Mouse (Mus musculus): ENCODE measurements around the gene Kbtbd13. TPM values are rescaled to one million over a fixed set of nuclear protein-coding genes. Genes with fewer than 3 reads are reported as not detected.
A peak's percentile ranks its signal among the peaks of the same experiment; 100 is the strongest.

The Kbtbd13 gene
- polyA plus RNA-seq, 1 experiment: 0.57 TPM

DNA sequence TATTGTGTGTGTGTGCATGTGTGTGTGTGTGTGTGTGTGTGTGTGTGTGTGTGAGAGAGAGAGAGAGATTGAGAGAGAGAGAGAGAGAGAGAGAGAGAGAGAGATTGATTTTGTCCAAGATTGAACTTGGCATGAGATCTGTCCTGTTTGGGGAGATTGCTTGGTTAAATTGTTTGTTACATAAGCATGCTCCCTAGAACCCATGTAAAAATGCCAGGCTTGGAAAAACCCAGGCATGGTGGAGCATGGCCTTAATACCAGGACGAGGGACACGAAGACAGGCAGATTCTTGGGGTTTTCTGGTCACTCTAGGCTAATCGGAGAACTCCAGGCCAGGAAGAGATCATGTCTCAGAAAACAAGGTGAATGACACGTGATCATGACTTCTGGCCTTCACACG lies 36.6 kb upstream of the Kbtbd13 start:
- WGBS: 73% methylated on average over 5 of the region's 5 CpGs
- TF ChIP-seq CTCF (IDR thresholded peaks at IDR 0.05; ENCODE audit: extremely low read depth, insufficient read length, insufficient replicate concordance, low read depth, low read length): no peak
- no peak for TF ChIP-seq POLR2A (IDR thresholded peaks at IDR 0.05; ENCODE audit: low read depth, low read length)
- Histone ChIP-seq H3K4me3 (ENCODE audit: low read depth, low read length) (no peak overlapping the region), H3K36me3 (ENCODE audit: control insufficient read depth, insufficient read depth, low read length) (no peaks in the 10 kb centered on the region), H3K27ac (ENCODE audit: insufficient read depth, low read depth, low read length) (peak overlapping the region; percentile 99), H3K27me3 (ENCODE audit: control insufficient read depth, insufficient read depth, low read length) (no peaks in the 10 kb centered on the region), H3K4me1 (ENCODE audit: control insufficient read depth, insufficient read depth, insufficient read length, low read length) (peaks cover 25% of the 10 kb centered on the region)

DNA sequence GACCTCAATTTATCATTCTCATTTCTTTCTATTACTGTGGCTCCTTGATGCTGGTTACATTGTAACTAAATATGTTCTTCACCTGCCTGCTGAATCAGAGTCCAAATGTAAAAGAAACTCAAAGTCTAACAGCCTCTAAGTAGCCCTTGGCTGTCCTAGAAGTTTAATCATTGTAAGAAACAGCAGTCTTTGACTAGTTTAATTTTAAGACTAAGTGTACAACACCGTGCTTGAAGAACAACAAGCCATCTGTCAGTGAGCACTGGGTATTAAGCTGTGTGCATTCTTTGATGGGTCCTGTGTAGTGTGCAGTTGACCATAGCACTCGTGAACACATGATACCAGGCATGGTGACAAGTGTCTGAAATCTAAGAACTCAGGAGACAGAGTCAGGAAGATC lies 36.1 kb upstream of the Kbtbd13 start:
- Histone ChIP-seq H3K4me1 (ENCODE audit: control insufficient read depth, insufficient read depth, insufficient read length, low read length) (peaks cover 25% of the 10 kb centered on the region), H3K36me3 (ENCODE audit: control insufficient read depth, insufficient read depth, low read length) (no peaks in the 10 kb centered on the region), H3K4me3 (ENCODE audit: low read depth, low read length) (no peak overlapping the region), H3K27me3 (ENCODE audit: control insufficient read depth, insufficient read depth, low read length) (no peaks in the 10 kb centered on the region), H3K27ac (ENCODE audit: insufficient read depth, low read depth, low read length) (peak overlapping the region; percentile 99)
- TF ChIP-seq POLR2A (IDR thresholded peaks at IDR 0.05; ENCODE audit: low read depth, low read length) (no peak), CTCF (IDR thresholded peaks at IDR 0.05; ENCODE audit: extremely low read depth, insufficient read length, insufficient replicate concordance, low read depth, low read length) (no peak)
- WGBS: 22% methylated on average over 2 of the region's 2 CpGs

DNA sequence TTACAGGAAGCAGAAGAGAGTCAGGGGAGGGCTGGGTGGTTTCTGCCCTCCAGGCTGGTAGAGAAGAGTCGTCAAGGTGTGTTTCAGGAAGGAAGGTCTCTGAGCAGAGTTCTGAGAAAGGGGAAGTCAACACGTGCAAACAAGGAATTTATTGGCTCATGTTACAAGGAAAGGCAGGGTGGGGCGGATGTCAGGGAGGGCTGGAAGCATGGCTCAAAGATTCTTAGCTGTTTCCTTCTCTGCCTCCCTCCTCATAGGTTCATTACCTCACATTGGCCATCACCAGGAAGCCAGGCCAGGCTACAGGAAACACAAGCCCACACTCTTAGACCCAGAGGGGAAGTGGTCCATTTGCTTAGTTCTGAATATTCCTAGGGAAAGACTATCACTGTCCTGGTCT lies 32.9 kb upstream of the Kbtbd13 start:
- WGBS: 6% methylated on average over 3 of the region's 3 CpGs
- no peak overlapping the region for H3K4me3 ChIP-seq (ENCODE audit: low read depth, low read length)
- TF ChIP-seq POLR2A (IDR thresholded peaks at IDR 0.05; ENCODE audit: low read depth, low read length): no peak
- no peak for TF ChIP-seq CTCF (IDR thresholded peaks at IDR 0.05; ENCODE audit: extremely low read depth, insufficient read length, insufficient replicate concordance, low read depth, low read length)
- peak overlapping the region; percentile 88 for H3K27ac ChIP-seq (ENCODE audit: insufficient read depth, low read depth, low read length)
- H3K27me3 ChIP-seq (ENCODE audit: control insufficient read depth, insufficient read depth, low read length): no peaks in the 10 kb centered on the region
- peaks cover 23% of the 10 kb centered on the region; the same call in 1 of the 2 replicates for H3K4me1 ChIP-seq (ENCODE audit: control insufficient read depth, insufficient read depth, insufficient read length, low read length)
- no peaks in the 10 kb centered on the region; the same call in 1 of the 2 replicates for H3K36me3 ChIP-seq (ENCODE audit: control insufficient read depth, insufficient read depth, low read length)

DNA sequence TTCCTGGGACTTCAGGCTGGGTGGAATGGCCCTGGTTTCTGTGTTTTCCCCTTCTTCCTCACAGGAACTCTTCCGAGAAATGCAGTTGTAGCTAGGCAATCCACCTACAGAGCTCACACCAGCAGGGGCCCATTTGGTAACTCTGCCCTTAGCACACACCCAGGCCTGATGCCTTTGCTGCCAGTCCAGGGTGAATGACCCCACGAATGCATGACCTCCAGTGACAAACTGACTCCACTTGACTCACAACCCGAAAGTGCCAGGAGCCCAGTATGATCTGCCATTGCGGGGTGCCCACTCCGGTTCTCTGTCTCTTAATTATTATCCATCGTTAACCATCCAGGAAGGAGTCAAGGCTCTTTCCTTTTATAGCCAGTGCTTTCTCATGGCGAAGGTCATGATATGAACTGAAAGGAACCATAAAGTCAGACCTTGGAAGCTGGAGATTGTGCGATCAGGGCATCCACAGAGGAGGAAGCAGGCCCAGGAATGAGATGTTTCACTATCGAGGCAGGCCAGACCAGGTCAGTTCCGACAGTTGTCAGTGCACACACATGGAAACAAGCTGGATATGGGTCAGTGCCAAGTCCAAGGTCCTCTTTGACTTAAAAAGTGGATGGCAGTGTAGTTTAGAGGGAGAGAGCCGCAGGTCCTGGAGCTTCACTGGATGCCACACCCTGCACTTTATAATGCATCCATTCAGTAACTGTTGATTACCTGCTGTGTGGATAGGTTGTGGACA lies 31.5 kb upstream of the Kbtbd13 start, which contains the start of gene Slc51b:
TSS of gene Slc51b (minus strand) at position 196 of the 742 bp plus-strand sequence.
- 25% methylated on average over 11 of the region's 11 CpGs for WGBS
- H3K4me1 ChIP-seq (ENCODE audit: control insufficient read depth, insufficient read depth, insufficient read length, low read length): peaks cover 20% of the 10 kb centered on the region; the same call in 1 of the 2 replicates
- peaks cover 3% of the 10 kb centered on the region; the same call in 1 of the 2 replicates for H3K36me3 ChIP-seq (ENCODE audit: control insufficient read depth, insufficient read depth, low read length)
- no peaks in the 10 kb centered on the region for H3K27me3 ChIP-seq (ENCODE audit: control insufficient read depth, insufficient read depth, low read length)
- H3K4me3 ChIP-seq (ENCODE audit: low read depth, low read length): peak within 1 kb of the TSS; percentile 67
- peak within 1 kb of the TSS; percentile 98 for H3K27ac ChIP-seq (ENCODE audit: insufficient read depth, low read depth, low read length)
- TF ChIP-seq POLR2A (IDR thresholded peaks at IDR 0.05; ENCODE audit: low read depth, low read length): peak; percentile 54; the same call in 1 of the 2 replicates
- TF ChIP-seq CTCF (IDR thresholded peaks at IDR 0.05; ENCODE audit: extremely low read depth, insufficient read length, insufficient replicate concordance, low read depth, low read length): no peak

DNA sequence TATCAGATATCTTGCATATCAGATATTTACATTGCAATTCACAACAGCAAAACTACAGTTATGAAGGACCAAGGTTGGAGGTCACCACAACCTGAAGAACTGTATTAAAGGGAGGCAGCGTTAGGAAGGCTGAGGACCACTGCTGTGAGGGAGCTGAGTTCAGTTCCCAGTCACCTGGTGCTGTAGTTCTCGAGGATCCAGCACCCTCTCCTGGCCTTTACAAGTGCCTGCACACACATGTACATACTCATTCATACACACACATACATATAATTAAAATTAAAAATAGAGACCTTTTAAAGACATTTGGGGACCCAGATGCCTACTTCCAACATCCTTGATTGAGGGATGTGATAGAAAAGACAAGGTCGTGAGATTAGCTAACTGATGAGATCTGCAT lies 28.2 kb upstream of the Kbtbd13 start:
- WGBS: 84% methylated on average over 3 of the region's 3 CpGs
- Histone ChIP-seq H3K4me1 (ENCODE audit: control insufficient read depth, insufficient read depth, insufficient read length, low read length) (peaks cover 15% of the 10 kb centered on the region; the same call in 1 of the 2 replicates), H3K4me3 (ENCODE audit: low read depth, low read length) (peak overlapping the region; percentile 25; the same call in 1 of the 2 replicates), H3K27ac (ENCODE audit: insufficient read depth, low read depth, low read length) (no peak overlapping the region), H3K36me3 (ENCODE audit: control insufficient read depth, insufficient read depth, low read length) (peaks cover 15% of the 10 kb centered on the region), H3K27me3 (ENCODE audit: control insufficient read depth, insufficient read depth, low read length) (no peaks in the 10 kb centered on the region)
- TF ChIP-seq POLR2A (IDR thresholded peaks at IDR 0.05; ENCODE audit: low read depth, low read length): no peak
- peak; percentile 32; the same call in 1 of the 2 replicates for TF ChIP-seq CTCF (IDR thresholded peaks at IDR 0.05; ENCODE audit: extremely low read depth, insufficient read length, insufficient replicate concordance, low read depth, low read length)

DNA sequence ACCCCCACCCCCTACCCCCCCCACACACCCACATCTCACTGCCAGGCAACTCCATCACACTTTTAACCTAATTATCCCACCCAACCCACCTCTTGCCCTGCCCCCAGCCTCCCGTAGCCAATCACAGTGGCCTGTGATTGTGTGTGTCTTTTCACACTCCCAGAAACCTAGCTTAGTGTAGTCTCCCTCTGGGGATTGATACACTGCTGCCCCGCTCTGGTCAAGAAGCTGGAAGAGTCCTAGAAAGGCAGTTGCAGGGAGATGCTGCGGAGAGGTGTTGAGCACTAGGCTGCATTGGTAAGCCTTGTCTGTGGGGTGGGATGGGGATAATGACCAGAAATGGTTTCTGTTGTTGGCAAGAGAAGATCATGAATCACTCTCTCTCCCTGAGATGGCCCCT lies 26.3 kb upstream of the Kbtbd13 start:
- Histone ChIP-seq H3K36me3 (ENCODE audit: control insufficient read depth, insufficient read depth, low read length) (peaks cover 29% of the 10 kb centered on the region), H3K27me3 (ENCODE audit: control insufficient read depth, insufficient read depth, low read length) (no peaks in the 10 kb centered on the region), H3K4me1 (ENCODE audit: control insufficient read depth, insufficient read depth, insufficient read length, low read length) (peaks cover 5% of the 10 kb centered on the region; the same call in 1 of the 2 replicates), H3K27ac (ENCODE audit: insufficient read depth, low read depth, low read length) (no peak overlapping the region), H3K4me3 (ENCODE audit: low read depth, low read length) (no peak overlapping the region)
- 75% methylated on average over 3 of the region's 3 CpGs for WGBS
- TF ChIP-seq CTCF (IDR thresholded peaks at IDR 0.05; ENCODE audit: extremely low read depth, insufficient read length, insufficient replicate concordance, low read depth, low read length) (no peak), POLR2A (IDR thresholded peaks at IDR 0.05; ENCODE audit: low read depth, low read length) (no peak)

DNA sequence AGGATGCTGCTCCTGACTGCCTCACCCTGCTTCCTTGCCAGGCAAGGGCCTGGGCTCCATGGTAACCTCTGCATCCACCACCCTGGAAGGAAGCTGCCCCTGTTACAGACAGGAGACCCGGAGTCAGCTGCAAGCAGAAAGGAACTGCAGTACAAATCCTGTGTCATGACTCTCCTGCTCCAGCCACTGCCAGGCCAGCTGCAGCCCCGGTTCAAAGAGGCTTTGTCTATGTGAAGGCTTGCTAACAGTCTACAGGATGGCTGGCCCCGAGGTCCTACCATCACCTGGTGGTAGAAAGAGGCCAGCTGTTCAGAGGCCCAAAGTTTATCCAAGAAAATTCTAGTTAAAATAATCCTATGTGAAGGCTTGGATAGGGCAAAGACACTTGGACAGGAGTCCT lies 19.9 kb upstream of the Kbtbd13 start:
- H3K4me1 ChIP-seq (ENCODE audit: control insufficient read depth, insufficient read depth, insufficient read length, low read length): peaks cover 23% of the 10 kb centered on the region; the same call in 1 of the 2 replicates
- H3K27me3 ChIP-seq (ENCODE audit: control insufficient read depth, insufficient read depth, low read length): no peaks in the 10 kb centered on the region
- H3K27ac ChIP-seq (ENCODE audit: insufficient read depth, low read depth, low read length): no peak overlapping the region
- no peak for TF ChIP-seq POLR2A (IDR thresholded peaks at IDR 0.05; ENCODE audit: low read depth, low read length)
- TF ChIP-seq CTCF (IDR thresholded peaks at IDR 0.05; ENCODE audit: extremely low read depth, insufficient read length, insufficient replicate concordance, low read depth, low read length): no peak
- no peak overlapping the region for H3K4me3 ChIP-seq (ENCODE audit: low read depth, low read length)
- H3K36me3 ChIP-seq (ENCODE audit: control insufficient read depth, insufficient read depth, low read length): peaks cover 36% of the 10 kb centered on the region
- WGBS: 62% methylated on average over 3 of the region's 3 CpGs

Data from small intestine, adult 2 months (tissue).